Mouse (Mus musculus) left cerebral cortex, postnatal 14 days (tissue): Measurements from ENCODE around the gene Usp13. TPM values are rescaled to one million over a fixed set of nuclear protein-coding genes. Genes with fewer than 3 reads are reported as not detected.
A peak's percentile ranks its signal among the peaks of the same experiment; 100 is the strongest.

Experiments used
- DNase-seq, 2 experiments: peaks; one replicate each; pipeline ENCODE4 v3.0.0; 2021 to 2022; ENCODE audit warnings: low spot score in 2 of 2, mixed read lengths in 1 of 2
- intact Hi-C: fragments of 180-260 bp; cut with DNase I; formaldehyde crosslinking; loops from one replicate; pipeline ENCODE4 v1.15.1; 2025
- total RNA-seq, 2 experiments: library from RNA; stranded (reverse); gene quantifications; 2 replicates each; pipeline ENCODE4 v1.2.3; 2021

The Usp13 gene
- total RNA-seq, 2 experiments from 2014 or later: 29.2 to 33.7 TPM

DNA sequence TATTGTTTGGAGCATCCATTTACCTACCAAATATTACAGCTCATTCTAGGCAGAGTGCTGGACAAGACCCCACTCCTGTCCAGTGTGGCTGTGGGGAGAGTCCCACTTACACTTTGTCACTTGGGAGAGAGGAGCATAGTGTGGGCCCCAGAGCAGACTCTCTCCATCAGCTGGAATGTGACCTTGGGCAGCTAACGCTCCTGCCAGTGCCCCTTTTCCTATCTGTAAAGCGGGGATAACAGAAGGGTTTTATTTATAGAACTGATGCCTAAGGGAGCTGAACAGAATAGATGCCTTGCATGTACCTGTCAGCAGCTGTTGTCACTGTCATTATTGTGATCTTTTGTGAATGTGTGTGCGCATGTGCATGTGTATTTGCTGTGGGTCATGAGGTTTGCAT is 91.1 kb downstream of the Usp13 start:
- DNase-seq: no peak
- intact Hi-C loops: no loop called here

DNA sequence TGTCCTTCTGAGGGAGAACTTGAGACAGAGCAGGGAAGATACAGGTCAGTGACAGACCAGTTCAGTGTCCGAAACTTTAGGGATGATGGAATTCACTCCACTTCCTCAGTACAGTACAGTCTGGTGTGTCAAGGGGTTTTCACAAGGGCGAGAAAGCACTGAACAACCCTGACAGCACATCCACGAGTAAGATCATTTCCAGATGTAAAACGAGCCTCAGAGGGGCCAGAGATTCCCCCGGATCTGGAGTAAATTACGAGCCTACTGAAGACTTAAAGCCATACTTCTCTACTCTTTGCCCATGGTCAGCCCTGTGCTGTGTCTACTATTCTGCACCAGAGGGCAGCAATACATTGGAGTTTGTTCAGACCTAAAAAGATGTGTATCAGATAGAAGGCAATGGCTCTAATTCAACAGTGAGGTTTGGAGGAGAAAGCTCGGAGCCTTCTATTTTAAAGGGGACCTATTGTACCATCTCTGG is 92.8 kb downstream of the Usp13 start:
- intact Hi-C loops: loop anchor here (2.0 kb wide), 1 partner anchor 881 kb away; no protein-coding TSS in a partner anchor
- DNase-seq: peak; percentile 52 to 59

- no peak for DNase-seq
- intact Hi-C loops: no loop called here
These were observed 106.8 kb downstream of the Usp13 start for GRCm38 (mm10) chr3:32924168-32924567.

- intact Hi-C loops: no loop called here
- no peak for DNase-seq
These were observed 122.6 kb downstream of the Usp13 start for GRCm38 (mm10) chr3:32939802-32940501.

GRCm38 (mm10) chr3:32947486-32947885 is 130.1 kb downstream of the Usp13 start:
- intact Hi-C loops: no loop called here
- DNase-seq: no peak

- intact Hi-C loops: no loop called here
- DNase-seq: no peak
These were observed 134.0 kb downstream of the Usp13 start for GRCm38 (mm10) chr3:32951382-32951781.

DNA sequence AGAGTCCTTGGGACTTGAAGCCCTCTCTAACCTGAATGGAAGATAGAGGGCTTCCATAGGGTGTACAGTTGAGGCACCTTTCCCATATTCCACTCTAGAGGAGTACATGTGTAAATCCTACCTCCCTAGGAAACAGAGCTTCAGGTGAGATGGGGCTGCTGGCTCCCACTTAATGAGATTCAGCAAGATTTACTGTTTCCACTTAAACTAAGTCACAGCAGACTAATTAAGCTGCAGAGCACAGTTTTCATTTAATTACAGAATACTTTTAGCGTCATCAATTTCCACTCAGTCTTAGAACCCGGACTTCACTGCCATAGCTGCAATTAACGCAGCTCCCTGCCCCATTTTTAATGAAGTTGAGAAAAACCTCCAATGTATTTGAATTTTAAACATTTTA is 144.1 kb downstream of the Usp13 start:
- intact Hi-C loops: no loop called here
- DNase-seq: no peak

- intact Hi-C loops: no loop called here
- DNase-seq: peak; percentile 35 to 45
These were observed 148.2 kb downstream of the Usp13 start for GRCm38 (mm10) chr3:32965528-32965927.

DNA sequence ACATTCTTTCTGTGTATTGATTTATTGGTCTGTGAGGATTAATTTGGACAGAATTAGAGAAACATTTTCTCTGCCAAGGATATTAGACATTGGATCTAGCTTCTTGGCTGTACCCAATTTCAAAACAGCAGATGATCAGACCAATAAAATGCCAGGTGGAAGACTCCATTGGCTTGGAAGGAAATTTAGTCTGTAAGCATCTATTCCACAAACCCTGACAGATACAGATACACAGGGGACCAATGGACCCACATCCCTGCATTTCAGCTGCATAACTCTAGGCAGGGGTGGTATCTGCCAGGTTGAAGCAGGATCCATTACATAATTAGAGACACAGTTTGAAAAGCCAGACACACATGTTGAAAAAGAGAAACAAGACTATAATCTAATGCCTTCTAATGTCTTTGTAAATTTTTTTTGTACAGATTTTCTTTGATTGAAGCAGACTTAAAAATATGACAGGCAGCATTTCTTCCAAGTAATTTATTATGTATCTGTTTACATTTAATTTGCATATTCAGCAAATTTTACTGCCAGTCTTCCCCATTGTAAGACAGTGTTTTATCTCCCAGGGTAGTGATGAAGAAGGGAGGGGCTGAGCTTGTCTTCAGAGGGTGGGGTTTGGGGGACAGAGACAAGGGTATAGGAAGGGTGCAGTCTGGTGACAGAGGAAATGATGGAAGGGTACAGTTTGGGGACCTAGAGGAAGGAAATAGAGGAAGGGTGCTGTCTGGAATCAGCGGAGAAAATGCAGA is 151.5 kb downstream of the Usp13 start:
- intact Hi-C loops: no loop called here
- no peak for DNase-seq

GRCm38 (mm10) chr3:32970257-32970656 is 152.9 kb downstream of the Usp13 start:
- DNase-seq: no peak
- intact Hi-C loops: no loop called here

DNA sequence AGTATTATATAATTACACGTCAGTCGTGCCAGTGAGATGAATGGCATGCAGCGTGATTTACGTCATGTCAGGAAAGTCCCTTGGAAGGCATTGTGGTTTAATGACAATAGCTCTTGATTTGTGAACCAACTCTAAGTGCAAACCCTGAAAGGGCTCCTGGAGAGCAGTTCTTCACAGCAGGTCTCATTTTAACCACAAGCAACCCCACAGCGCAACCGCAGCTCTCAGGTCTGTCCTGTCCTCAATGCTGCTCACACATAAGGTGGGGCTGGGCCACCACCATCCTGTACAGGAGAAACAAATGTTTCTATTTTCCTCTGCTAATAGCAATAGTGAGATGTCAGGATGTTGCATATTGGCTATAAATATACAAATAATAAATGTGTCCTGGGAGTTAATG is 161.9 kb downstream of the Usp13 start:
- intact Hi-C loops: no loop called here
- DNase-seq: no peak

- no peak for DNase-seq
- intact Hi-C loops: no loop called here
These were observed 162.6 kb downstream of the Usp13 start for GRCm38 (mm10) chr3:32979981-32980380.

DNA sequence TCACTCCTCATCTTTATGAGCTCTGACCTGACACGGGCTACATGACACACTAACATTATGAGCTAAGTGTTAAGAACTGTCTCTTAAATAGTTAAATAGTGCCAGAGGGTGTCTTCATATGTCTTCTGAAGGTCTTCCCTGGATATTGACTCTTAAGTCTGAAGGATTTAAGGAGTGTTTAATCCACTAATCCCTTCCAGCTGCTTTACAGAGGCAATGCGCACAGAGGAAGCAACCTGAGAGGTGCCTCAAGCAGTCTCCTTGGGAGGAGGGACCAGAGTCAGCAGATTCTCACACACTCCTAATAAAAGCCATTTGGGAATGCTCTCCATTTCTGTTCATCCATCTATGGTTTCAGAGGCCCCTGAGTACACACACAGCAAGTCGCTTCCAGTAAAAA is 167.8 kb downstream of the Usp13 start:
- DNase-seq: no peak

More for the DNA sequence above, 167.8 kb downstream of the Usp13 start:
- intact Hi-C loops: no loop called here

Other genes starting within 250 kb of the Usp13 start
- 10 to 100 TPM; 91.0 to 98.4 TPM for gene Gnb4, start 201.0 kb upstream of the Usp13 start, total RNA-seq
- gene Actl6a, start 111.2 kb upstream of the Usp13 start, total RNA-seq: 10 to 100 TPM; 14.8 to 15.1 TPM
- gene Ndufb5, start 80.6 kb upstream of the Usp13 start, total RNA-seq: 100 to 1,000 TPM; 187 to 207 TPM
- gene Mrpl47, start 79.9 kb upstream of the Usp13 start, total RNA-seq: 10 to 100 TPM; 19.7 to 20.1 TPM